Mouse (Mus musculus): ENCODE measurements at regions not wholly inside any gene's neighbourhood (a gene's known extent, or its start where the extent isn't known, plus 50 kb on each side); places are given as distances from the start of the nearest gene placed in this dataset.

- no peaks in the 10 kb centered on the region; the same call in 1 of the 2 replicates for H3K9me3 ChIP-seq (replicated peaks; ENCODE audit: control insufficient read depth, low read length, poor library complexity, severe bottlenecking)
- no peak overlapping the region for H3K9ac ChIP-seq (ENCODE audit: low read depth, low read length)
- no peaks in the 10 kb centered on the region for H3K36me3 ChIP-seq (ENCODE audit: control insufficient read depth, insufficient read depth, low read length)
- peak overlapping the region; percentile 74 for H3K27ac ChIP-seq (ENCODE audit: low read length)
- ATAC-seq = peak; percentile 78; the same call in 1 of the 2 replicates
- peaks cover 17% of the 10 kb centered on the region for H3K4me1 ChIP-seq (ENCODE audit: control insufficient read depth, insufficient read depth, low read length)
- H3K27me3 ChIP-seq (ENCODE audit: control insufficient read depth, insufficient read depth, low read depth, low read length) = no peaks in the 10 kb centered on the region
- H3K4me2 ChIP-seq (ENCODE audit: low read length) = no peak overlapping the region
- WGBS = 12% methylated on average over 4 of the region's 4 CpGs
- H3K4me3 ChIP-seq (ENCODE audit: low read depth, low read length) = no peak overlapping the region
These were observed 54.4 kb upstream of the 9630041A04Rik start for GRCm38 (mm10) chr9:101807249-101807648.

DNA sequence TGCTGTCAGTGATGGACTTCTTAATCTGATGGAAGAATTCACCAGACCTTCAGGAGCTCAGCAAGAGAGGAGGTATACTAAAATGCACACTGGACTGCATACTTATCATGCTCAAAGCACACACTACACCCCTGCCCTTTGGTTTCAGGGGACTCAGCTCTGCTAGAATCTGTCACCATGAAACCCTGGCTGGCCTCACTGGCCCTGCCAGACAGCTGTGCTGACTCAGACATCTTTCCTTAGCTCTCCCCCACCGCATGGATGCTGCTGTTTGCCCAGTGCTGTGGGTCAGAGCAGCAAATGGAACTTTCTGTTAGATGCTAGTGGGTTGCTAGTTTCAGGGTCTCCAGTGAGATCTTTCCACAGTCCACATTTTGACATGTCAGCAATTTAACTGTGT lies 64.9 kb upstream of the 9630041A04Rik start:
- WGBS = 70% methylated on average over 1 of the region's 1 CpGs
- no peak for ATAC-seq
- no peaks in the 10 kb centered on the region for H3K36me3 ChIP-seq (ENCODE audit: control insufficient read depth, insufficient read depth, low read length)

DNA sequence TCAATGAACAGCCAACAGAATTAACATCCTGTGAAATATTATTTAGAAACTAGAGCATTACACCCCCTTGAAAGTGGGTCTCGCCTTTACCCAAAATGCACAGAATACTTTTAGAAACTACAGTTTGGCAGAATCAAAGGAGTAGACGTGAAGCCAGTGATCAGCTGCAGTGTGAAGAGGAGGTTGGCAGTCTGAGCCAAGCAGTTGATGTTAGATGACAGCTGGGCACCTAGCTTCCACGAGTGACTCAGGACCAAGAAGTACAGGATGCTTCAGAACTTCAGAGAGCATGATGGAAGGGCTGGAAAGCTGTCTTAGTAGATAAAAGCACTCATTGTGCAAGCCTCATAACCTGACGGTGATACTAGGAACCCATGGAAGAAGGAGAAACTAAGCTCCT lies 65.6 kb upstream of the 9630041A04Rik start:
- H3K4me3 ChIP-seq (ENCODE audit: low read depth, low read length) = no peak overlapping the region
- H3K27ac ChIP-seq (ENCODE audit: low read length) = no peak overlapping the region
- no peaks in the 10 kb centered on the region for H3K4me1 ChIP-seq (ENCODE audit: control insufficient read depth, insufficient read depth, low read length)
- H3K27me3 ChIP-seq (ENCODE audit: control insufficient read depth, insufficient read depth, low read depth, low read length) = no peaks in the 10 kb centered on the region
- no peak for ATAC-seq
- H3K9me3 ChIP-seq (replicated peaks; ENCODE audit: control insufficient read depth, low read length, poor library complexity, severe bottlenecking) = no peaks in the 10 kb centered on the region
- no peak overlapping the region for H3K4me2 ChIP-seq (ENCODE audit: low read length)
- WGBS = 69% methylated on average over 4 of the region's 4 CpGs
- H3K9ac ChIP-seq (ENCODE audit: low read depth, low read length) = no peak overlapping the region
- H3K36me3 ChIP-seq (ENCODE audit: control insufficient read depth, insufficient read depth, low read length) = no peaks in the 10 kb centered on the region

More for the DNA sequence above, 64.9 kb upstream of the 9630041A04Rik start:
- Histone ChIP-seq H3K27ac (ENCODE audit: low read length) (no peak overlapping the region), H3K4me3 (ENCODE audit: low read depth, low read length) (no peak overlapping the region), H3K9me3 (replicated peaks; ENCODE audit: control insufficient read depth, low read length, poor library complexity, severe bottlenecking) (no peaks in the 10 kb centered on the region), H3K27me3 (ENCODE audit: control insufficient read depth, insufficient read depth, low read depth, low read length) (no peaks in the 10 kb centered on the region), H3K4me2 (ENCODE audit: low read length) (no peak overlapping the region), H3K4me1 (ENCODE audit: control insufficient read depth, insufficient read depth, low read length) (no peaks in the 10 kb centered on the region), H3K9ac (ENCODE audit: low read depth, low read length) (no peak overlapping the region)

DNA sequence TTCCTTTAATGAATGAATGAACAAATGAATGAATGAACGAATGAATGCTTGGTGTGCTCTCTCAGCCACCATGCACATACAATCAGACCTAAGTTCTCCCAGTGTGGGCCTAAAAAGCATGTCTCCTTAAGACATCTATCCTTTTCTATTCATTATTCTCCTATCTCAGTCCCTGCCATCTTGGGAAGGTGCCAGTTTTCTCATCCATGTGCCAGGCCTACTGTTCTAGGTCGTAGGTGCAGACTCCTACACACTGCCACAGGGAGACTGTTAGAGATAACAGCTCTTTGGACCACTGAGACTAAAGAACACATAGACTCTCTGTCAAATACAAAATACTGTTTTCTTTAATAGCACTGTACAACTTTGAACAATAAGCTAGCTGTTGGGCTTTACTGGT lies 66.2 kb upstream of the 9630041A04Rik start:
- Histone ChIP-seq H3K4me2 (ENCODE audit: low read length) (no peak overlapping the region), H3K27me3 (ENCODE audit: control insufficient read depth, insufficient read depth, low read depth, low read length) (no peaks in the 10 kb centered on the region), H3K9ac (ENCODE audit: low read depth, low read length) (no peak overlapping the region), H3K4me3 (ENCODE audit: low read depth, low read length) (no peak overlapping the region), H3K4me1 (ENCODE audit: control insufficient read depth, insufficient read depth, low read length) (no peaks in the 10 kb centered on the region), H3K27ac (ENCODE audit: low read length) (no peak overlapping the region), H3K36me3 (ENCODE audit: control insufficient read depth, insufficient read depth, low read length) (no peaks in the 10 kb centered on the region), H3K9me3 (replicated peaks; ENCODE audit: control insufficient read depth, low read length, poor library complexity, severe bottlenecking) (no peaks in the 10 kb centered on the region)
- WGBS = 82% methylated on average over 2 of the region's 2 CpGs
- no peak for ATAC-seq

DNA sequence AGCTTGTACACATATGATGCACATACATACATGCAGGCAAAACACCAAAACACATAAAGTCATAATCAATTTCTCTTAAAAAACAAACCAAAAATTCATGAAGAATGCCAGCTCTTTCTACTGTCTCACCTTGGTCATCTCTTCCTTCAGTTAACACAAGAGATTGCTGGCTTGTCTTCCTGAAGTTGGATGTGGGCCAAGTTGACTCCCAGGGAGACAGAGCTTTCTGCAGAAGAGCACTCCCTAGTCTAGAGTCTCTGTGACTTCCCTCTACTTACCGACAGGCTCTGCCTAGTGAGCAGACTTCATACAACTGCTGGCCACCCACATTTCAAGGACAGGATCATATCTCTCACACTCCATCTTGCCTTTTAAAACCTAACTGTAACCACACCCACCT lies 70.7 kb upstream of the 9630041A04Rik start:
- 53% methylated on average over 1 of the region's 1 CpGs for whole genome bisulfite sequencing
- no peaks in the 10 kb centered on the region for H3K4me1 ChIP-seq (ENCODE audit: control insufficient read depth, insufficient read depth, low read length)

DNA sequence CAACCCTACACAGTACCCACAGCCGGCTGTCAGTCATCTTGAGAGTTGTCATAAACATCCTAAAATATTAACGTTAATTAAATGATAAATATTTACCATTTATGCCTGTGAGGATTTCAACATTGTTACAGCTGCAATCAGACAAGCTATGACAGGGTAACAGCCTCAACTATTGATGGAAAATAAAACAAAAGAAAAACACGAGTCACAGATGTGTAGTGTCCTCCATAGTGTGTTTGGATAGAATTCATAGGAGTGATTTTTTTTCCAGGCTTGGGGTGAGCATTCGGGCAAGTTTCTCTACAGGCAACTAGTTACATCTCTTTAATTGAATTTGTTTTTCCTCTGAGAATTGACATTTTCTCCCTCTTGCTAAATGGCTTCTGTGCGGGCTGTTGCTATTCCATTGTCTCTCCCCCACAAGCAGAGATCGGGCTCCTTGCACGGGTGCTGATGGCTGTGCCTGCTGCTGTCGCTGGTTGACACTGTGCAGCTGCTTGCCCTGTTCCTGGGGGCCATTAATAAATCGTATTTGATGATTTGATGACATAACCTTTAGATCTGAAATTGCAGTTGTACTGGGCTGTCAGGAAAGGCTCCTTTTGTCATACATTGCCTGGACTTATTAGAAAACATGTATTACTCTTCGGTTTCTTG lies 120.6 kb upstream of the 9630041A04Rik start:
- H3K27ac ChIP-seq (ENCODE audit: low read length) = no peak overlapping the region
- 0 out of 2 replicates have a peak, but pooled peaks cover 3% of the 10 kb centered on the region for H3K4me1 ChIP-seq (ENCODE audit: control insufficient read depth, insufficient read depth, low read length)
- no peaks in the 10 kb centered on the region for H3K9me3 ChIP-seq (replicated peaks; ENCODE audit: control insufficient read depth, low read length, poor library complexity, severe bottlenecking)
- no peak overlapping the region for H3K9ac ChIP-seq (ENCODE audit: low read depth, low read length)
- H3K36me3 ChIP-seq (ENCODE audit: control insufficient read depth, insufficient read depth, low read length) = no peaks in the 10 kb centered on the region
- H3K27me3 ChIP-seq (ENCODE audit: control insufficient read depth, insufficient read depth, low read depth, low read length) = no peaks in the 10 kb centered on the region
- no peak overlapping the region for H3K4me2 ChIP-seq (ENCODE audit: low read length)
- WGBS = 56% methylated on average over 10 of the region's 10 CpGs
- ATAC-seq = no peak
- no peak overlapping the region for H3K4me3 ChIP-seq (ENCODE audit: low read depth, low read length)

More for the DNA sequence above, 70.7 kb upstream of the 9630041A04Rik start:
- Histone ChIP-seq H3K27me3 (ENCODE audit: control insufficient read depth, insufficient read depth, low read depth, low read length) (no peaks in the 10 kb centered on the region), H3K36me3 (ENCODE audit: control insufficient read depth, insufficient read depth, low read length) (no peaks in the 10 kb centered on the region), H3K9ac (ENCODE audit: low read depth, low read length) (no peak overlapping the region), H3K4me3 (ENCODE audit: low read depth, low read length) (no peak overlapping the region), H3K4me2 (ENCODE audit: low read length) (no peak overlapping the region), H3K27ac (ENCODE audit: low read length) (no peak overlapping the region), H3K9me3 (replicated peaks; ENCODE audit: control insufficient read depth, low read length, poor library complexity, severe bottlenecking) (no peaks in the 10 kb centered on the region)
- ATAC-seq = no peak

GRCm38 (mm10) chr9:101739322-101739721 lies 122.3 kb upstream of the 9630041A04Rik start:
- no peaks in the 10 kb centered on the region for H3K36me3 ChIP-seq (ENCODE audit: control insufficient read depth, insufficient read depth, low read length)
- no peak overlapping the region for H3K27ac ChIP-seq (ENCODE audit: low read length)
- H3K4me3 ChIP-seq (ENCODE audit: low read depth, low read length) = no peak overlapping the region
- no peak for ATAC-seq
- no peaks in the 10 kb centered on the region for H3K27me3 ChIP-seq (ENCODE audit: control insufficient read depth, insufficient read depth, low read depth, low read length)
- no peaks in the 10 kb centered on the region for H3K9me3 ChIP-seq (replicated peaks; ENCODE audit: control insufficient read depth, low read length, poor library complexity, severe bottlenecking)
- WGBS = 84% methylated on average over 10 of the region's 10 CpGs
- 0 out of 2 replicates have a peak, but pooled peaks cover 3% of the 10 kb centered on the region for H3K4me1 ChIP-seq (ENCODE audit: control insufficient read depth, insufficient read depth, low read length)
- H3K4me2 ChIP-seq (ENCODE audit: low read length) = no peak overlapping the region
- no peak overlapping the region for H3K9ac ChIP-seq (ENCODE audit: low read depth, low read length)

GRCm38 (mm10) chr9:101734271-101734670 lies 127.4 kb upstream of the 9630041A04Rik start:
- Histone ChIP-seq H3K9me3 (replicated peaks; ENCODE audit: control insufficient read depth, low read length, poor library complexity, severe bottlenecking) (no peaks in the 10 kb centered on the region), H3K4me3 (ENCODE audit: low read depth, low read length) (no peak overlapping the region), H3K36me3 (ENCODE audit: control insufficient read depth, insufficient read depth, low read length) (no peaks in the 10 kb centered on the region), H3K4me1 (ENCODE audit: control insufficient read depth, insufficient read depth, low read length) (peaks cover 4% of the 10 kb centered on the region), H3K9ac (ENCODE audit: low read depth, low read length) (no peak overlapping the region), H3K4me2 (ENCODE audit: low read length) (no peak overlapping the region), H3K27me3 (ENCODE audit: control insufficient read depth, insufficient read depth, low read depth, low read length) (no peaks in the 10 kb centered on the region), H3K27ac (ENCODE audit: low read length) (no peak overlapping the region)
- ATAC-seq = no peak
- WGBS = 58% methylated on average over 8 of the region's 8 CpGs

- no peak overlapping the region for H3K27ac ChIP-seq (ENCODE audit: low read length)
- no peaks in the 10 kb centered on the region for H3K36me3 ChIP-seq (ENCODE audit: control insufficient read depth, insufficient read depth, low read length)
- no peak overlapping the region for H3K9ac ChIP-seq (ENCODE audit: low read depth, low read length)
- no peak overlapping the region for H3K4me2 ChIP-seq (ENCODE audit: low read length)
- WGBS = 45% methylated on average over 14 of the region's 14 CpGs
- no peaks in the 10 kb centered on the region for H3K9me3 ChIP-seq (replicated peaks; ENCODE audit: control insufficient read depth, low read length, poor library complexity, severe bottlenecking)
- H3K27me3 ChIP-seq (ENCODE audit: control insufficient read depth, insufficient read depth, low read depth, low read length) = no peaks in the 10 kb centered on the region
- no peak overlapping the region for H3K4me3 ChIP-seq (ENCODE audit: low read depth, low read length)
- peaks cover 4% of the 10 kb centered on the region for H3K4me1 ChIP-seq (ENCODE audit: control insufficient read depth, insufficient read depth, low read length)
- ATAC-seq = no peak
These were observed 127.9 kb upstream of the 9630041A04Rik start for GRCm38 (mm10) chr9:101733611-101734225.
